Mouse (Mus musculus): ENCODE results near the gene Mpp4.
A peak's percentile ranks its signal among the peaks of the same experiment; 100 is the strongest.

Gene Mpp4

GRCm38 (mm10) chr1:59167654-59168425 is 4.7 kb upstream of the Mpp4 start:
- no peak for DNase-seq (ENCODE audit: low read depth)

DNA sequence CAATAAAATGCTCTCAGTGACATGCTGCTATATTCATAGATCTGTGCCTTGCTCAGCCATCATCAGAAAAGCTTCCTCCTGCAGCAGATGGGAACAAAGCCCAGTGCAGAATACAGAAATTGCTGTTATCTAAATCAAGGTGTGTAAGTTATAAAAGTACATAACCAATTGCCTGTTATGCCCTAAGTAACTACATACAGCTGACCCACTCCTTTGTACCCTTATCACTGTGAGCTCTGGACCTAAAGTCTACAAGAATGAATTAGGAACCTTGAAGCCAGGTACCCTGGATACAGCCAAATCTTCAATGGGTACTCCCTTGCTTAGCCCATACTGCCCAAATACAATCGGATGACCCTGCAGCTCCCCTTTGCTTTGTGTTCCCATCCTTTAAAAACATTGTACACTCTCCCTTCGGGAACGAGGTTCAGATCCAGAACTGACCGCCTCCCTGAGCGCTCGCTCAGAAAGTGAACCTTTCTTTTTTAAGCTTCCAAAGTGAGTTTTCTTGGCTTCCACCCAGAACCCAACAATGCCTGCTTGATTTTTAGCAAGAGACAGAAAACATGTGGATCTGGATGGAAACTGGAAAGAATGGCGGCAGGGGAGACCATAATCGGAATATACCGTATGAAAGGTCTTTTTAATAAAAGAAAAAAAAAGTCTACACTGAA is 3.2 kb upstream of the Mpp4 start:
- DNase-seq (ENCODE audit: low read depth), result no peak

GRCm38 (mm10) chr1:59163918-59164317 is 729 bp upstream of the Mpp4 start:
- no peak for DNase-seq (ENCODE audit: low read depth)

DNA sequence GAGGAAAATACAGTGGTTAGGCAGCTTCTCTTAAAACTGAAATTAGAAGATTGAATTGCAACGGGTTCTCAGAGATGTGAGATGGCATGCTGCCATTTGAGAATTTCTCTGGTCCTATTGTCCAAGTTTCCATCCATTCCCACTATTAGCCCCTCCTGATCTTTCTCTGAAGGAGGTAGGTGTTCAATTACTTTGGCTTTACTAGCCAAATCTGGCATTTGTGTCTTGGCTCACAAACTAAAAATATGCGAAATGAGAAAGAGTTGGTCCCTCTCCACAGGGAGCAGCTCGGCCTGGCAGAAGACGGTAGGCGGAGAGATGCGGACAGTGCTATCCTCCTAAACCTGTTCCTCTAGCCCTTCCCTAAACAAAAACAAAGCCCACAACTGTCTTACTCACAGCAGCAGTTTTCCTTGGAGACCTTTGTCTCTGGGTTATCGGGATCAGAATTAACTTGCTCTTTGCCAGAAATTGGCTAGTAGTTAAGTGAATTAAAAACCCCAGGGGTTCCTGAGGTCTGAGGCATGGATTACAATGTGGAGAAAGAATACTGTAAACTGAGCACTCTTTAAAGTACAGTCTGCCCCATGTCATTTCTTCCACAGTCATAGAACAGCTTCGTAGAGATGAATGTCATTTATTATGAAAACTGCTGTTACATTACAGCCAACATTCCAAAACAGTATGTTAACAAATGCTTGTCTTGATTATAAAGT is 722 bp downstream of the Mpp4 start:
- no peak for DNase-seq (ENCODE audit: low read depth)

- no peak for DNase-seq (ENCODE audit: low read depth)
Measured at GRCm38 (mm10) chr1:59161396-59161795, 1.8 kb downstream of the Mpp4 start.

DNA sequence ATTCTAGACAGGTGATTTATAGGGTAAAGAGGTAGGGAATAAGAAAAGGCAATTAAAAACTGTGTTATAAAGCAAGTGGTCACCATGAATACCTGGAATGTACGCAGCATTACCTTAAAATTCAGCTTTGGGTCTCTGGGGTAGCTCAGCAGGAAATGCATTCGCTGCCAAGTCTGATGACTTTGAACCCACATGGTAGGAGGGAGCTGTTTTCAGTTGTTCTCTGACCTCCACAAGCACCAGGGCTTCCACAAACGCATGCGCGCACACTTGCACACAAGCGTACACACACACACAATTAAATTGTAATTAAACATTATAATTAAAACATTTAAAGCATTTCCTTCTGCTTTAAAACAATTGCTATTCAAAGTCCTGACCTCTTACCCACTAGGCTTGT is 2.3 kb downstream of the Mpp4 start:
- no peak for DNase-seq (ENCODE audit: low read depth)

GRCm38 (mm10) chr1:59159136-59159535 is 4.1 kb downstream of the Mpp4 start:
- DNase-seq (ENCODE audit: low read depth), result no peak

GRCm38 (mm10) chr1:59158498-59158897 is 4.7 kb downstream of the Mpp4 start:
- DNase-seq (ENCODE audit: low read depth), result no peak

DNA sequence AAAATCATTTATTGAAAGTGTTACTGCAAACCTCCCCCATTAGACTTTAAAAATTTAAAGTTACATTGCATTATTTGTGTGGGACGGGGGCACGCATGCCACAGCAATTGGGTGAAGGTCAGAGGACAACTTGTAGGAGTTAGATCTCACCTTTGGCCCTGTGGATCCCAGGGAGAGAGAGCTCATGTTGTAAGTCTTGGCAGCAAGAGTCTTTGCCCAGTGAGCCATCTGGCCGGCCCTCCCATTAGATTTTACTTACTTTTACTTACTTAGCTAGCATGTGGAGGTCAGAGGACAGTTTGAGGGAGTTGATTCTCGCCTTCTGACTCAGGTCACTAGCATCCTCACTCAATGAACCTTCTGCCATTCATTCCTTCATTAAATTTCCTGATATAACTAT is 5.3 kb downstream of the Mpp4 start:
- no peak for DNase-seq (ENCODE audit: low read depth)

DNA sequence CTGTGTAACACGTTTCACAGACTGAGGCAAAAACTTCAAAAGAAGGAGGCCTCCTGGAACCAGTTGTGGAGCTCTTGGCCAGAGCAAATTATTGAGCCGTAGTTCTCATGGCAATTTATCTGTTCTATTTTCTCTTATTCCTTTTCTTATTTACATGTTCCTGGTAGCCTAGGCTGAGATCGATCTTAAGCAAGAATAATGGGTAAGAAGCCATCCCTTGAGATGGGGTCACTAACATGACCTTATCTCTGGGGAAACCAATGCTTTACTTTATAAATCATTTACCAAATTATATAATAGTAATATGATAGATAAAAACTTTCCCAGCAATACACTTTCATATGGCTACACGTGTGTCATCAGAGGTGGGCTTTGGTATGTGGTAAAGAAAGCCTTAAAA is 10.8 kb downstream of the Mpp4 start:
- DNase-seq (ENCODE audit: low read depth), result no peak

GRCm38 (mm10) chr1:59150542-59150941 is 12.6 kb downstream of the Mpp4 start:
- peak; percentile 4 for DNase-seq (ENCODE audit: low read depth)

GRCm38 (mm10) chr1:59144543-59144942 is 18.6 kb downstream of the Mpp4 start:
- DNase-seq (ENCODE audit: low read depth), result peak; percentile 40

- DNase-seq (ENCODE audit: low read depth), result peak; percentile 78
Measured at GRCm38 (mm10) chr1:59142809-59143208, 20.4 kb downstream of the Mpp4 start.

DNA sequence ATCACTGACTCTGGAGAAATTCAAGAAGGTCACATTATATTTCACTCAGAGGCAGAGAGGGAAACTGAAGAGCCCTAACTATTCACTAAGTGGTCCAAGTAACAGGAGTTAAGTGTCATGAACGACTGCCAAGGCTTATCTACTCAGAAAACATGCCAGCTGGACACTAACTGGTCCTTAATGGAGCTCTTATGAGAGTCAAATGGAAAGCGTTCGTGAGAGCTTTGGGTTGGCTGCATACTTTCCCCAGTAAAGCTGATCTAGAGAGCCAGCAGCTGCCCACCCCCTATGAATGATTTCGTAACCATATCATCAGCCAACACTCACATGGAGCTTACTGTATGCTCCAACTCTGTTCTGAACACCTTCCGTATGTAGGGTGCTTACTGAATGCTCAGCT is 28.8 kb downstream of the Mpp4 start:
- DNase-seq (ENCODE audit: low read depth), result no peak

- no peak for DNase-seq (ENCODE audit: low read depth)
Measured at GRCm38 (mm10) chr1:59128879-59129278, 34.3 kb downstream of the Mpp4 start.

DNA sequence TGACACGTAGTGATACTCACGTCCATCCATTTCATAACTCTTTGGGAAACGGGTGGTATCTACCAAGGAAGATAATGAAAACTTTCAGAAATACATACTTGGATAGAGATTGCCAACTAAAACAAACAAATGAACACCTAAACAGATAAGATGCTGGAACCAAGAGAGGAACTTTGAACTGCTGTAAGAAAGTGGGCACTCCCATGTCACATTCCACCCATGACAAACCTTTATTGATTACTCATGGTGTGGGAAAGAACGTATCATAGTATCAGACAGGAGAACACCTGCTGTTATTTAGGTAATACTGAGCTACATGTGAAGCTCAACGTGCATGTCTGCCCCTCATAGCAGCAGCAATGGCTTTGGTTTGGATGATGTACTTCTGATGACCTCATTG is 37.6 kb downstream of the Mpp4 start:
- DNase-seq (ENCODE audit: low read depth), result no peak

GRCm38 (mm10) chr1:59119720-59120457 is 43.3 kb downstream of the Mpp4 start, which contains the start of gene Tmem237:
Tmem237 (minus strand) TSS chr1:59120408.
- DNase-seq (ENCODE audit: low read depth), result peak; percentile 88

DNA sequence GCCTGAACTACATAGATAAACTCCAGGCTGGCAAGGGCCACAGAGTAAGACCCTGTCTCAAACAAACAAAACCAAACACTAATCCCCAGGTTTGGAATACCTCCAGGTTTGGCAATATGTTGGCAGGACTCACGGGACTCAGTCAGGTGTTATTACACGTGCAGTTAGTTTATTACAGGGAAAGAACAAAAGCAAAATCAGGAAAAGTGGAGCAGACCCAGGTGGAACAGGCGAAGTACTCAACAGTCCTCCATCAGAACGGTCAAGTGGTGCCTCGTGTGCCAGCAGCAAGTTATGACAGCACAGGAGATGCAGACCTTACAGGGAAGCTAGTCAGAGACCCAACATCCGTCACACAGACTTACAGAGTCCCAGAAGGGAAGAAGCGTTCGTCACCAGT is 52.7 kb downstream of the Mpp4 start:
- DNase-seq (ENCODE audit: low read depth), result no peak

GRCm38 (mm10) chr1:59102071-59102470 is 61.1 kb downstream of the Mpp4 start:
- DNase-seq (ENCODE audit: low read depth), result no peak

DNA sequence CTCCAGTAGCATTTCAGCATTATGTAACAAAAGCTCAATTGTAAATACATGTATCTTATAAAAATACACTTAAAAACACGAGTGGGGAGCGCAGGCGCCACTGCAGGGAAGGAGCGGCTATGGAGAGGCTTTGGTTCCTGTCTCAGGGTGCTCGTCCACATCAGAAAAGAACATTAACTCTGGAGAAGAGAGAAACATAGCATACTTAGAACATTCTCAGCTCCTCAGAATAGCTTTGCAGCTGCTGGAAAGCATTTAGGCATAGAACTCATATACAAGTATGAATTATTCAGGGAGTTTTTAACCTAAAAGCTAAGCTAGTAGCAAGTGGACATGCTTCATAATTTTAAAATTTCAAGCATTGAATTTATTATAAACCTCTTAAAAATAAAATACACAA is 62.2 kb downstream of the Mpp4 start:
- DNase-seq (ENCODE audit: low read depth), result no peak

DNA sequence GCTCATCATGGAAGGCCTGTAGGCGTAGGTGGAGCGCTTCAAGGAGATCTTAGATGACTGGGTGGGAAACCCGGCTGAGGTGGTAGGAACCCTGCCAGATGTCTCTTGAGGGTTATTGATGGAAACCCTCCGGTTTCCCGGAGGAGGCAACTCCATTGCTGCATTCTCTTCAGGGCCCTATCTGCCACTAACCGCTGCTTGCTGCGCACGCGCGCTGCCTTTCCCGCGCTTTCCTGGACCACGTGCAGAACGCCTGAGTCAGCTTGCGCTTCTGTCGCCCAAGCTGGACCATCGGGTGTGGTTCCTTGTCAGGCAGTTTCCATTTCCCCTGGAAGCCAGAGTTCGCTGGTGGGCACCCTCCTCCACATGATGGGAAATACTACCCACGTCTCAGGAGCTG is 68.5 kb downstream of the Mpp4 start, which contains the start of gene C2cd6:
Gene C2cd6 (minus strand): TSS at position 196 of the 400 bp plus-strand sequence.
- no peak for DNase-seq (ENCODE audit: low read depth)
